Mouse (Mus musculus): ENCODE measurements at regions not wholly inside any gene's neighbourhood (a gene's known extent, or its start where the extent isn't known, plus 50 kb on each side); places are given as distances from the start of the nearest gene placed in this dataset.

DNA sequence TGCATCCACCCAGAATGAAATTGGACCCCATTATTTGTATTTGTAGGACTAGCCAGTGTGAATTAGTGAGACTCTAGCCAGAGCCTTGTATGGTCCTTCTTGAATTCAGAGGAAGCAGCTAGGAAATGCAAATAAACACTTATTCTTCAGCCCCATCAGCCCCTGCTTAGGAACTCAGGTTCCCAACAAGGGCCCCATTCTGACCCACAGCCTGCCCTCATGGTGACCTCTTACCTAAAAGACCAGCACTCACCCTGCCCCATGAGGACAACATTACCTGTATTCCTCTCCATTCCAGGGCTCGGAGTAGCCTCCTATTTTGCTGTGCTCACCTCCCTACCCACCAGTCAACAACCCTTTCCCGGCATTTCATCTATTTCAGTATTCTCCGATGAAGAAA lies 283.6 kb upstream of the Noct start:
- no peak for DNase-seq

DNA sequence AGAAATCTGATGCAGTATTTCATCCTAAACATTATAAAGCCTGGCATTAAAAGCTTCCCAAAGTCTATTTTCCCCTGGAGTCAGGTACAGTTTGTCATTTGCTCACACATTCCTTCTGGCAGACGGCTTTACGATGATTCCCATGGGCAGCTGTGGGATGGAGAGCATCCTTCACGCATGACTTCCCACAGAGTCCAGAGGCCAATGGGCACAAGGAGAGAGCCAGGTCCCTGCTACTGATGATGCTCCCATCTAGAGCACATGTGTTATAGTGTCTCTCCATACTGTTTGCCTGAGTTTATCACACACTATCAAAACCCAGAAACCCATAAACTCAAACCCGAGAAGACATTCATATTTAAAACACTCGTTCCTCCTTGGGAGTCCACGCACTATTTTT lies 270.8 kb upstream of the Noct start:
- no peak for DNase-seq

DNA sequence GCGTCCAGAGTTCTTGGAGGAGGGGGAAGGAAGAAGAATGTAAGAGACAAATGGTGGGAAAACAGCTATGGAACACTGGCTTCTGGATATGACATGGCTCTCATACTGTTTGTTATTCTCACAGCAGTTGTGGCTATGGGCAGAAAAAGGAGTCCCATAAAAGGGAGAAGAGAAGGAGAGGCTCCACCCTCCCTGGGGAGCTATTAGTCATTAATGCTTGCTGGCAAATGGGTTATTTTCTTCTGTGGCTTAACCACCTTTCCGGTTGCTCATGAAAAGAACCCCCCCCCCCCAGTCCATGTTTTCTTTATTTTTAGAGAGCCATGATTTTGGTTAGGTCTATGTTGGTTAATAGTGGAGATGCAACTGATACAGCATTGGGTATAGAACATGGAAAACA lies 253.9 kb upstream of the Noct start:
- DNase-seq = no peak

DNA sequence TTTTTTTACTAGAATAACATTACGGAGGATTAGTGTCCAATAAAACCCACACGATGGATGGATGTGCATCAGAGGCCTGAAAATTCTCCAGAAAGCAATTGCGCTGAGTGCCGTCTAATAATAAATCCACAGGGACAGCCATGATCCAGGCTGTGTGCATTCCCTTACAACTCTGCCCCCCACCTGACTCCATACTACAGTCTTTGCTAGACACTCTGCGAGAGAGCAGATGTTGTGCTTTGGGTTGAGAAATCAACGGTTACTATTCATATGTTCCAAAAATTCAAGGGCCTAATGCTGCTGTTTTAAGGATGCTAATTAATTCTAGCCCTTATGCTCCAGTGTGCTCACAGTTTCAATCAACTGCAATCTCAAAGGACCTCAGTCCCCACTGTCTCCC lies 251.2 kb upstream of the Noct start:
- DNase-seq = no peak

DNA sequence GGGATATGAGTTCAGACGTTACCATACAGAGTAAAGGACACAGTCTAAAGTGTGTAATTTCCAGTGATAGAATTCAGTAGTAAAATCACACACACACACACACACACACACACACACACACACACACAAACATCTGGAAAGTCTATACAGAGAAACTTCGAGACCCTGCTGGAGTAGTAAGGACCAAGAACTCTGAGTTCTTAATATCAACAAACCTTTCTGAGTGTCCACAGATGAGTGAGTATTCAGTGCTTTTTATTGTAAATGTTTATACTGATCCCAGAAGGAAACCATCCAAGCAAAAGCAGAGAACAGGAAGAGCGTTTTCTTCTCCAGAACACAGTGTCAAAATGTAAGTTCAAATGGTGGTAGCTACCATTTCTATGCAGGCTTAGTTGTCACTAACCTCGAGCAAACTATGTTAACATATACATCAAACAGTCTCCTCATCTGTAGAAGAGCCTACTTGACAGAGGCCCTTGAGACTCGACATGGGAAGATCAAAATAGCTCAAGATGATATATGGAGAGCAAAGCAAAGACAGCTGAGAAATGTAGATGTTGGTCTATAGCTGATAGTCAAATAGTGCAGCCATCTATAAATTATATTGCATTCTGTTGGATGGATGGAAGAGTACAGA lies 248.0 kb upstream of the Noct start:
- no peak for DNase-seq

DNA sequence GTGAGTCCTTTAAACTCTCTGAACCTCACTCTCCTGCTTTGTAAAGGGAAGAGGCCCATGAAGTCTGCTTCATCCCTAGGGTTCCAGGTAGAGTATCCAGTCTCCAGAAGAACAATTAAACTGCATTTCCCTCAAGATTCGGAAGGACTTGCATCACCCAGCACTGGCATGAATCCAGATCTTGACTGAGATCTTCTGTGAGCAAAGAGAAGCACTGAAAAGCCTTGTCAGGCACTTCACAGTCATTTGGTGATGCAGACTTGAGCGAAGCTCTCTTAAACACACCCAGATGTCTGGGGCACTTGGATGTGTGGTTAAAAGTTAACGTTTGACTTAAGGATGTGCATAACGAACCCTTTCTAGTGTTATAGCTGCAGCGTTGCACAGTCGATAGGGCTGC lies 247.4 kb upstream of the Noct start:
- no peak for DNase-seq

DNA sequence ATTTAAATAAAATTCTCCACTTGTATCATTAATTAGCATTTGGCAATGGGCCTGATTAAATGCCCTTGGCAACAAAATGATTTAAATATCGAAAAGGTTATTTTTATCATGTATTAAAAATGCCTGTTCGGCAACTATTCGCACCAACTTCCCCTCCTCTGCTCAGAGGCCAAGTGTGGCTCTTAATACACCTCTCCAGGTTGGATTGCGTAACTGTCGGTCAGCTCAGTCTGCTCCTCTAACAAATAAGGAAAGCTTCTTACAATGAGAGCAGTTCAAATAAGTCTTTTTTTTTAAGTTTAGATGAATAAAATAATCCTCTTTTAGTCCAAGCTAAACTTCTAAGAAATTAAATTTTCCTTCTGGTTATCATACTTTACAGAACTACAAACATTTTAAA lies 245.6 kb upstream of the Noct start:
- no peak for DNase-seq

DNA sequence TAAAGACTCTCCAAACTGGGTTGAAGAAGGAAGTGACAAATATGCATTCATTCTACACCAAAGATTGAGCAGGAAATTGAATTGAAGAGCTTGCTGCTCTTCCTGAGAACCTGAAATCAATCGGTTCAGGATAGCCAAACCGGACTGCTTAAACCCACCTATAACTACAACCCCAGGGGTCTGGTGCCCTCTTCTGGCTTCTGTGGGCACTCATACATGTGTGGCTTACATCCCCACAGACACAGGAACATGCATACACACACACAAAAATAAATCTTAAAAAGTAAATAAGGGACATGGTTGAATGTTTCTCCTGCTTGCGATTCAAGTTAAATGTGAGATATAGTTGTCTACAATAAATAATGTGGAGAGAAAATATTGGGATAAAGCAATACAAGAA lies 244.7 kb upstream of the Noct start:
- no peak for DNase-seq

DNA sequence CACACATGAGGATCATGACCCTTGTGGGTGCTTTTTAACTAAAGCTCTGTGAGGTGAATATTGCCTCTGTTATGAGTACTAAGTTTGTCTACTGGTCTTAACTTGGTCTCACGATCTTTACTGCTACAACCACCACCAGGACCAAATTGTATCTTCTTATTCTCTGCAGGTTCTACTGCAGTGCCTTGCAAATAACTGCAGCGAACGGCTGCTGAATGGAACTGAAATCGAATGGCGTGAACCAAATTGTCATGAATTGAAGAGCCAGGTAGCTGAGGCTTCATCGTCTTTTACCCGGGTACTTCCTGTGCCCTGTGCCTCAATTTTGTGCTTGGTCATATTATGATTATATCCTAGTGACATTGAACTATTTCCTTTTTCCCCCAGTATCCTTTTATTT lies 242.5 kb upstream of the Noct start:
- no peak for DNase-seq

DNA sequence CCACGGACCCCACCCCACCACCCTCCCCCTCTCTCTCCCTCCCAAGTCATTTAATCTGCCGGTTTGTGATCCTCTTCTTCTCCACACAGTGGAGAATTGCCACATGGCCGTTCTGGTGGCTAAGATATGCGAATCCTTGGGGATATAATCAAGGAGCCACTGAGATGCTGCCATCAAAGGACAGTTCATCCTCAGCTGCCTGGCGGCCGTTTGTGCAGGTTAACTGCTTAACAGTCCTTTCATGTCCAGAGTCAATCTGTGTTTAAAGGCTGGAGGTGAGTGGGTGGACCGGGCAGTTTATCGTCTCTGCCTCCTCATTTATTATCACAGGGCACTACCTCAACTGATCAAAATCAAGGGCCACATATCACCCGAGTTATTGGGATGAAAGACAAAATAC lies 241.6 kb upstream of the Noct start:
- no peak for DNase-seq

DNA sequence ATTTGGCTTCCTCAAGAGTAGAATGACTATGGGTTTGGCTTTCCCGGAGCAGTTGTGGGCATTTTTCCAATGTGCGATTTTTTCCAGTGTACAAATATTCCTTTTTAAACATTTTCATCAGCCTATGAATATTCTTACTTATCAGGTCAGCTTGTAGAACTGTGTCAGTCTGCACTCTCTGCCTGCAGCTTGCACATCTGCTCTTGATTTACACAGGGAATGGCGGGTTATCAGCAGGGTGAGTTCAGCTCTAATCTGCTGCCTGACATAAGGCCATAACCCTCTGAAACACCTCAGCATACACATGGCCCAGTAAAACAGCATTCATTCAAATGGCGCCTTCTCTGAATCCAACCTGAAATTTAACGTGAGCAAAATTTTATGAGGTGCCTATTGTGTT lies 241.1 kb upstream of the Noct start:
- no peak for DNase-seq

DNA sequence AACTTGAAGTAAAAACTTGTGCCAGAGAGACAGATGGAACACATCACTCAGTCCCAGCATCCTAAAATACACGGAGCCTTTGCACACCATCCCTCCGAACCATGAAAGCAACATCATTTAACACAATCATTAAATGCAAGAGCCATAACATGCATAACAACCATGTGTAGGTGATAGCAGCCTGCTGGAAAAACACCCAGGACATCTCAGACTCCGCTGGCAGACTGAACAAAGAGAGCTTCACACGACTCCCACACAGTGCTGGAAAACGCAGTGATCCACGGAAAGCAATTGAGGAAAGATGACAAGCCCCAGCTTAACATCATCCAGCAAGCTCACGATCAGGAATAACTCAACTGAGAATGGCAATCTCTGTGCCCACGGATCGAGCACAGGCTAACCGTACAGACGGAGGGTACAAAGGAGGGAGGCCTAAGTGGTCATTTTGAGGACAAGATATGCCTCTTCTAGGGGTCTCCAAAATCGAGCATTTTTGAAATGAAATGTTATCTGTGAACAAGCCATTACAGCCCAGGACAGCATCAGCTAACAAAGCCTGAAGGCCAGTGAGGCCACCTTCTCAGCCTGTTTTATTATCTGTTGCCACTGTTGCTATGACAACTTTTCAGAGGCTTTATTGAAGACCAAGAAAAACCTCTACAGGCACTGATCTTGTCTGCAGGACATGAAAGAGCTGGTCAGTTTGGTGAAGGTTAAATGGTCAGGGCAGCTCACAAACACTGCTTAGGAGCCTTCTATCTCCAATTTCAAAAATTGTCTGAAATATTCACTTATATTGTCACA lies 240.1 kb upstream of the Noct start:
- DNase-seq = no peak

DNA sequence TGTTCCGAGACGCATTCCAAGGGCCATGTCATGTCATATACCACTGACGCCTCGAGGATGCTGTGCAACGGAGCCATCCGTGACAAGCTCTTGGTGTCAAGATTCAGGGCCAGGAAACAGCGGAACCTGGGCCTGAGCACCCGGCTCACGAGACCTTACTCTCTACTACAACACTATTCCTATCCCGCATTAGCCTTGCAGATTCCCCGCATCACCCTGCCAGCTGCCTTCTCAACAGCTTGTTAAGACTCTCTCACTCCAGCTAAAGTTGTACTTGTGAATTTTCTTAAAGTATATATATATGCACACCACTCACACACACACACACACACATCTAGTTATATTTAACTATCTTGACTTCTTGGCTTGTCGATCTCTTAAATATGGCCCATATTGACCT lies 236.4 kb upstream of the Noct start:
- DNase-seq = no peak

DNA sequence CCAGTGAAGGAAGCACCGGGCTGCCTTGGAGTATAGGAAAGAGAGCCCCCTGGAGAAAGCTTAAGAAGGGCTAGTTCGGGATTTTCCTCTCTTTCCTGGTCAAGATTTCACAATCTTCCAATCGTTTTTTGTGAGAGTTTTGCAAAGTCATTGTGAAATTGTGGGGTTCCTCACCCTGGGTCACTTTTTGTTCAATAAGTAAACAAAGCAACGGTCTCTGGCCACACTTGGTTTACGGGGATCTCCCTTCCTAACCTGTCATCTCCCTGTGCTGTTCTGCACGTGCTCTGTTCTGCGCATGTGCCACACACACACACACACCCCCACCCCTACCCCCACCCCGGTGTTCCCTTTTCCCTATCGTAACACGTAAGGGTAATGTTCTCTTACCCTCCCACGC lies 233.4 kb upstream of the Noct start:
- no peak for DNase-seq

DNA sequence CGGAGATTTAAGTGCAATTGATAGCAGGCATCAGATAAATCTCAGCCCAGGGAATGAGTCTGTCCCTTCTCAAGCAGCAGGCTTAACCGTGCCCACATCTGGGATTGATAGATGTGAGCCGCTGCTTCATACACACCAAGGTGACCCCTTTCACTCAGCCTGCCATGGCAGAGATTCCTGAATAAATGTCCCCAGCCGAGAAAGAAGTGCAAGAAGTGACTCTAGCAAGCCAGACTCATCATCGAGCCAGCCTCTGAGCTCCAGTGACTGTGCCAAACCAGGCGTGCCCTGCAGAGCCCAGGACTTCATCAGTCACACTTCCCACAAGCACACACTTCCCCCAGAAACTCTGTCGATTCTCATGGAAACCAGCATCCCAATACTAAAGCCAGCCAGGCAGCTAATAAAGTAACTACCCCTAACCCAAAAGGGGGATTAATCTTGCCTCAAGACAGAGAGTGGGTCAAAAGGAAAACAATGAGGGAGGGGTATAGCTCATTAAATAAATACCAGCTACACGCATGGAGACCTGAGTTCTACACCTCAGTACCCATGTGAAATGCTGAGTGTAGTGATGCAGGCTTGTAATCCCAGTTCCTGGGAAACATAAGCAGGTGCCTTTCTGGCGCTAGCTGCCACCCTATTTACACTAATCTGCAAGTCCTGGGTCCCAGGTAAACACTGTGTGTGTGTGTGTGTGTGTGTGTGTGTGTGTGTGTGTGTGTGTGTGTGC lies 231.5 kb upstream of the Noct start:
- DNase-seq = no peak

DNA sequence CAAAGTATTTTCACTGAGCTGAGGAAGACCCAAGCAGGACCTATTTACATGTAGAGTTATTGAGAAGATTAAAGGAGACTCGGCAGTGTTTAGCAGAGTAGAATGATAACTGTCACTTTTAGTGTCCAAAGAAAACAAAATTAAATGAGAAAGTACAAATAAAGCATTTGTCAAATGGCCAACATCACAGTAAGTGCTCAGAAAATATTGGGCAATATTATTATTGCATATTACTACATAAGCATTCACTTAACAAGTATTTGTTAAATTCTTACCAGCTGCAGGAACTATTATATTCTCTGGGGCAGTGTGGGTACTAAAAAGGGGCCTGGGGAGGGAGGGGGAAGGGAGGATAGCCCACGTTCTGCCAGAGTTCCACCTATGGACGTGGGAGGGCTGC lies 224.5 kb upstream of the Noct start:
- DNase-seq = no peak

DNA sequence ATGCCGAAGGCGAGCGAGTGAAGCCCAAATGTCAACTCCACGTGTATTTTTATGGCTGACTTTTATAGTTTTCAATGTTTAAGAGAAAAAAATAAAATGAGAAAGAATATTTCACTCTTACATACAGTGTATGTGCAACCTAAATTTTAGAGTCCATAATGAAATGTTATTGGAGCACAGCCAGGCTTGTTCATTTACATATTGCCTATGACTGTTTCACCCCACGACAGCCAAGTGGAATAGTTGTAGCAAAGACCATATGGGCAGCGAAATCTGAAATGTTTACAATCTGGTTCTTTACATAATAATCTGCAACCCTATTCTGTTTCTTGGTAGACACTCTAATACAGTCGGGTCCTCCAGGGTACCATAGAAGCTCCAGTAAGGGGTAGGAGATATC lies 223.3 kb upstream of the Noct start:
- DNase-seq = no peak

DNA sequence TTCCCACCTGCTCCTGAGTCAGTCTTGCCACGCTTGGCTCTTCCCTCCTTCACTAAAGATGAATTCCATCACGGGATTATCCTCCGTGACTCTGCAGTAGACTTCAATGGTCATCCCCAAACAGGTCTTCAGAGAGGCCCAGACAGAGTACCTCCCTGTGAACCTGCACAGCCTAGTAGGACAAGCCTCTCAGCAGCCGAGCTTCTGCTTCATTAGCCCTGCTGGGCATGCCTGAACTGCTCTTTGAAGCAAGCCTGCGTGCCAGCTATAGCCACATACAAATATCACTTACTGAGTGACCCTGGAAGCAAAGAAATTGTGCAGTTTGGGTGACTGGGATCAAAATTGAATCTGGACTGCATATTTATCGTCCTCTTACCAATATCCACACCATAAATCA lies 221.6 kb upstream of the Noct start:
- DNase-seq = no peak

DNA sequence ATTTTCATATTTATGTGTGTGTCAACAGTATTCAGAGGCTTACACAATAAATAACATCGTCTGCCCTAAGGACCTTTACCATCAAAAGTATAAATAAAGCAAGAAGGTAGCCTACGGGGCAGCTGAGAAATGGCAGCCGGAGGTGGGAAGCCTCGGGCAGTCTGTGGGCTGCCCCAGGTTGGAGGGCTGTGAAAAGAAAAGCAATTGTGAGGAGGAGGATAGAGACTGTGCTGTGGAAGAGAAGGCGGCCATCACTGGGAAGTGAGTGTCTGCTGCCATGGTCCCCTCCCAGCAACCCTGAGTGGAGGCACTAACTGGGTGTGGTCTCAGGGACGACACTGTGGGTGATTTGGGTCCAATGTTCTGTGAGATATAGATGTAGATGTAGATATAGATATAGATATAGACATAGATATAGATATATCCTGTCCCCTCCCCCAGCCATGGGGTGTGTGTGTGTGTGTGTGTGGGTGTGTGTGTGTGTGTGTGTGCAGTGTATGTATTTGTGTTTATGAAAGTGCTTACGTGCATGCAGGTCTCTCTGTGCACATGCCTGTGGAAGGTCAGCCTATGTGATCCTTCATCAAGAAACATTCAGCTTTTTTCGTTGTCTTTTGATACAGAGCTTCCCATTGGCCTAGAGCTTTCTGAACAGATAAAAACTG lies 220.6 kb upstream of the Noct start:
- no peak for DNase-seq

DNA sequence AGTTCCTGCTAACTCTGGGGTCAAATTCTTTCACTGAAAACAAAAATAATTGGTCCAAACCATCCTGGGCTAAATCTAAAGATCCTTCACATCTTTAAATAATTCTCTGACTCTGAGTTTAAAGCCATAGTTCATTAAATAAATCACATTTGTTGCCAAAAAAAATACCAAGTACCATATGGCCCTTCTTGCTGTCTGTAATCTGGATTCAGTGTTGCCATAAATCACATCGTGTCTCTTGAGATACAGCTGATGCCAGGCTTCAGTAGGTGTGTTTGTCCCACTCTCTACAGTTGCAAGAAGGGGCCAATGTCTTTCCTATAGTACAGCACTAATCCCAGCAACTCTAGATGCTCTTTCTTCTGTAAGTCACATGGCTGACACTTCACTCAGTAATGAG lies 220.0 kb upstream of the Noct start:
- DNase-seq = no peak

DNA sequence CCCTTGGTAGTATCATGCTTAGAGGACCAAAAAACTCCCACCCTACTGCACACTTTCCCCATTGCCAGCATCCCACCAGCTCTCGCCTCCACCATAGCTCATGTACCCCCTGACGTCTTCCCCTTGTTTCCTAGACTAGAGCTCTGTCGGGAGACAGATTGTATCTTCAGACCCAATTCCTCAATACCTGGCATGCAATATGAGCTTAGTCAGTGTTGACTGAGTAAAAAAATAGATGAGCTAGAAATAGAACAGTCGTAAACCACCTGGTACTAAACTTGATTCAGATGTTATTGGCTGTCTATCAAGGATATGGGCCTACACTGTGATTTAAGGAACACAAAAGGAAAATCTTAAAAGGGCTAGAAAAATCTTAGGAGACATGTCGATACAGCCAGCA lies 215.1 kb upstream of the Noct start:
- DNase-seq = no peak

DNA sequence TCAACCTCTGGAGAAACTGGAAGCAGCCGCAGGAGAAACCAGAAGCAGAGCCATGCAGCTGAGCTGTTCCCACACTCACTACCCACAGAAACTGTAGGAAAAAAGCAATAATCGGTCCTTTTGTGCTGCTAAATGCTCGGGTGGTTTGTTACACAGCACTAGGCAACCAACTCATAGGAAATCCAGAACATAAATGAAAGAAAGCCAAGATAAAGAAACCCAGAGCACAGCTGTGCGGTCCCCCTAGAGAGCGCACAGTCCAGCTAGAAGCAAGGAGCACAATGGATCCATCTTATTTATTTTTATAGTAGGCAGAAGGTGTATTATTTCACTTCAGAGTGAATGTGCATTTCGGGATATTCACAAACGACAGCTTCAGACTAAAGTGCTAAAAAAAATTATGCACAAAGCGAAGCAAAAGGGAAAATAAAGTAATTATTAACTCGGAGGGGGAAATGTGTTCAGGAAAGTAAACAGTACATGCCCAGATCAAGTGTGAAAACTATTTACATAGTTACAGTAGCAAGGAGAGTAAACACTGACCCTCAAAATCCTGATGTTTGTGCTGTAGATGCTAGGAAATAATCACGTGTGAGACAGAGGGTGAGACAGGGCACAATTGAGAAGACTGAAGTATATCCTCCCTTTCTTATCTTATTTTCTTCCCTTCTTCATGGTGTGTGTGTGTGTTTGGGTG lies 204.4 kb upstream of the Noct start:
- no peak for DNase-seq

DNA sequence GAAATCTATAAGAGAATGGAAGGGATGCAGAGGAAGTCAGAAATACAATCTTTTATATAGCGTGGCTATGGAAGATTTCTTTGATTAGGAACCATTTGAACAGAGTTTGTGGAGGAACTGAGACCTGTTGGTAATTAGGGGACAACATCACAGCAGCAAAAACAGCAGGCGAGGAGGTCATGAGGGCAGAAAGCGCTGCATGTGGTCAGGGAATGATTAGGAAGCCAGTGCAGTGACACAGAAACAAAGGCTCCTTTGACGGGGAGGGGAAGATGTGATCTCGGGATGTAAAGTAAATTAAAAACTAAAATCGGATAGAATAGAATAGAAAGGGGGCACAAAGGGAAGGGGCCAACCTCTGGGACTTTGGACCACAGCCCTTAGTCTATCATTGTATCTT lies 199.6 kb upstream of the Noct start:
- DNase-seq = no peak

All from gastrocnemius, postnatal 25 days (tissue).